Mouse (Mus musculus): ENCODE measurements around the gene Slc22a23.

GRCm38 (mm10) chr13:34193384-34193783 lies 151.6 kb downstream of the Slc22a23 start:
- no peak for TF ChIP-seq POLR2A (IDR thresholded peaks at IDR 0.05; ENCODE audit: control insufficient read depth, extremely low read depth, insufficient read depth, low read length, poor library complexity)
- TF ChIP-seq CTCF (IDR thresholded peaks at IDR 0.05; ENCODE audit: borderline replicate concordance, control insufficient read depth, extremely low read depth, insufficient read depth, low read length, poor library complexity): no peak

Data from thymus, adult 2 months (tissue).